Mouse (Mus musculus) spleen, postnatal 10 days (tissue): Measurements from ENCODE around the gene Wfdc18.

Experiments used
- DNase-seq, 2 experiments: peaks; one replicate each; pipeline ENCODE4 v3.0.0; 2021 to 2022; ENCODE audit warnings: low spot score in 2 of 2

Wfdc18 gene

GRCm38 (mm10) chr11:83742731-83743355 is 34.0 kb downstream of the Wfdc18 start:
- DNase-seq, result peak in 1 of 2 experiments; percentile 29

DNA sequence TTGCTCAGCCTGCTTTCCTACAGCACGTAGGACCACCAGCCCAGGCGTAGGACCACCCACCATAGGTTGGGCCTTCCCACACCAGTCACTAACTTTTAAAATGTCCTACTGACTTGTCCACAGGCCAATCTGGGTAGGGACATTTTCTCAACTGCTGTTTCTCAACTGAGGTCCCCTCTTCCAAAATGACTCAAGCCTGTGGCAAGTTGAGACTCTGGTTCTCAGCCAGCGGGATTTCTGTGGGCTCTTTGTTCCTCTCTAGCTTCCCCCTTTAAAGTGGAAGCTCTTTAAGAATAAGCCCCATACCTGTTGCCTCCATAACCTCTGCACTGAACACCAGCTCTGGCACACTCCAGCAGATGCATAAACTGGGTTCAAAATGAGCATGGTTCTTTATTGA is 34.7 kb downstream of the Wfdc18 start:
- no peak for DNase-seq

DNA sequence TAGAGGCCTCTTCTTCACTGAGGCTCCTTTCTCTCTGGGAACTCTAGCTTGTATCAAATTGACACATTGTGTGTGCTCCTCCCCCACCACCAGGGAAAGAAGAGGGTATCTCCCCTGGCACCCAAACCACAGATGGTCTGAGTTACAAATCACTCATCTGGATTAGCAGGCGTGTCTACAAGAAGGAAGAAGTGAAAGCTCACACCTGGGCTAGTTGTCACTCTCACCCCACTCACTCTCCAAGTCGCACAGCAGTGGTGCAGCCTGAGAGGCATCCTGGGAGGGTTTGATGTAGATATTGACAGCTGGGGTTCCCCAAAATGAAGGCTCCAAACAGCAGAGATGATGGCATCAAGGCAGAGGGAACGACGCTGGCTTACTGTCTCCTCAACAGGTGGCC is 37.3 kb downstream of the Wfdc18 start:
- peak in 1 of 2 experiments; percentile 66 for DNase-seq

- no peak for DNase-seq
These were observed 37.9 kb downstream of the Wfdc18 start, which contains the start of gene Wfdc21 for GRCm38 (mm10) chr11:83746681-83747080. Gene Wfdc21, plus strand, starts transcription at chr11:83746940.

DNA sequence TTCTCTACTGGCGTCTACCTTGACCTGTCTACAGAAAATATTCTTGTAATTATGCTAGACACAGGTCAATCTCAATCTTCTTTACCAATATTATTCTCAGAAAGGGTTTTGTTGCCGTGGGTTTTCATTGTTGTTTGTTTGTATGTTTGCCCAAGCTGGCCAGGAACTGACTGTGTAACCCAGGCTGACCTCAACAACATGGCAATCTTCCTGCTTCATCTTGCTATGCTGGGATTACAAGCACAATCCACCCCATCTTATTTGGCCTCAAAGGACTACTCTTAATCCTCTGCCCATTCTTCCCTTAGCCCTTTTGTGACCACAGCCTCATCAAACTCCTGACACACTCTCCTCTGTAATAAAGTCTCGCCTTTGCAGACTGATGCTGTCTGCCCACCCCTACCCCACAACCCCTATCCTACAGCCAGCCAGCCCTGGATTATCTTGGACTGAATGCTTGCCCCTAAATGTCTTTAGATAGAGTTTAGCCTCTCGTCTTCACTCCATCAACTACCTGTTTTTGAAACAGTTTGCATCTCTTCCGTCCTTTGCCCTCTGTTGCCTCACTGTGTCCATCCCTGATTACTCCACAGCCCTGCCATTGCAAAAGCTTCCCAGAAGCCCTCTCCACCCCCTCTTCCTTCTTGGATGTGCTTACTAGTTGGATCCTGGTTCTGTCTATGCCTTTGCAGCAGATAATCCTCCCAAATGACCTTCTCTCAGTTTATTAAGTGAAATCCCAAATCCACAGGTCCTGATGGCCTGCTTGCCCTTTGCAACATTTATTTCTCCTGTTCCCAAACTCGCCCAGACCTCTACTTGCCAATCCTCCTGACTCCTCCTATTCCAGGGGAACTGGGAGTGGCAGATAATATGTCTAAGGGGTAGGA is 38.8 kb downstream of the Wfdc18 start:
- DNase-seq, result no peak

- DNase-seq, result peak; percentile 67 to 90
These were observed 44.9 kb downstream of the Wfdc18 start, which contains the start of gene Heatr6 for GRCm38 (mm10) chr11:83753581-83754181. Gene Heatr6, plus strand, starts transcription at chr11:83753696.

DNA sequence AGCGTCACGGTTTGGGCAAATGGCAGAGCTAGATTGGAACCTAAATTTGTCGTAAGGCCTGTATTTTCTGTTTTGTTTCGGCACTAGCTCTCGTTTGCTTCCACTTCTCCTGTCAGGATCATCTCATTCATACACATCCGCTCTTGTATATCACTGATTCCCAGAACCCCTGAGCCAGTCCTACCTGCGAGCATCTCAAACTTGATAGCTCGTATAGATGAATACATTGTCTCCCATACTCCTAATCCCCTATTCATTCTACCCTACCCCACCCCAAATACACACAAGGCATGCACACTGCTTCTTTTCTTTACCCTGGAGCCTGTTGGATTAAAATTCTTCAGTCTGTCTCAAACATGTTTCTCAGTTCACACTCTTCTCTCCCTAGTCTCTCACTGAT is 45.4 kb downstream of the Wfdc18 start:
- DNase-seq, result no peak
